Mouse (Mus musculus): ENCODE measurements at regions not wholly inside any gene's neighbourhood (a gene's known extent, or its start where the extent isn't known, plus 50 kb on each side); places are given as distances from the start of the nearest gene placed in this dataset.

- DNase-seq (ENCODE audit: low spot score in 2 of 2) = peak in 1 of 2 experiments; percentile 57
- intact Hi-C loops (cut with DNase I) = loop anchor here (5.0 kb wide), 2 partner anchors 40 to 80 kb away; no protein-coding TSS in a partner anchor
These were observed 219.0 kb downstream of the Dusp6 start for GRCm38 (mm10) chr10:99482009-99482408.

GRCm38 (mm10) chr10:99488195-99489080 lies 225.4 kb downstream of the Dusp6 start:
- intact Hi-C loops (cut with DNase I) = no loop called here
- peak in 1 of 2 experiments; percentile 55 for DNase-seq (ENCODE audit: low spot score in 2 of 2)

- intact Hi-C loops (cut with DNase I) = no loop called here
- no peak for DNase-seq (ENCODE audit: low spot score in 2 of 2)
These were observed 247.8 kb downstream of the Csl start for GRCm38 (mm10) chr10:99511514-99512237.

- intact Hi-C loops (cut with DNase I) = no loop called here
- DNase-seq (ENCODE audit: low spot score in 2 of 2) = no peak
These were observed 241.5 kb downstream of the Csl start for GRCm38 (mm10) chr10:99517944-99518343.

GRCm38 (mm10) chr10:99519479-99519878 lies 240.0 kb downstream of the Csl start:
- DNase-seq (ENCODE audit: low spot score in 2 of 2) = peak; percentile 16 to 87
- intact Hi-C loops (cut with DNase I) = no loop called here

- DNase-seq (ENCODE audit: low spot score in 2 of 2) = no peak
These were observed 235.6 kb downstream of the Csl start for GRCm38 (mm10) chr10:99523817-99524216.

GRCm38 (mm10) chr10:99524273-99525212 lies 234.9 kb downstream of the Csl start:
- peak; percentile 43 to 74 for DNase-seq (ENCODE audit: low spot score in 2 of 2)
- intact Hi-C loops (cut with DNase I) = loop anchor here (5.0 kb wide), 2 partner anchors 38 to 42 kb away; no protein-coding TSS in a partner anchor

More at GRCm38 (mm10) chr10:99523817-99524216, 235.6 kb downstream of the Csl start:
- intact Hi-C loops (cut with DNase I) = loop anchor here (5.0 kb wide), 2 partner anchors 38 to 42 kb away; no protein-coding TSS in a partner anchor

GRCm38 (mm10) chr10:99526148-99526547 lies 233.3 kb downstream of the Csl start:
- no peak for DNase-seq (ENCODE audit: low spot score in 2 of 2)
- intact Hi-C loops (cut with DNase I) = no loop called here

- intact Hi-C loops (cut with DNase I) = no loop called here
- no peak for DNase-seq (ENCODE audit: low spot score in 2 of 2)
These were observed 232.9 kb downstream of the Csl start for GRCm38 (mm10) chr10:99526561-99526960.

GRCm38 (mm10) chr10:99531104-99531503 lies 228.4 kb downstream of the Csl start:
- DNase-seq (ENCODE audit: low spot score in 2 of 2) = no peak
- intact Hi-C loops (cut with DNase I) = loop anchor here (5.0 kb wide), 2 partner anchors 209 to 269 kb away; partner anchors contain the start of gene Dusp6

- DNase-seq (ENCODE audit: low spot score in 2 of 2) = no peak
- intact Hi-C loops (cut with DNase I) = loop anchor here (5.0 kb wide), 2 partner anchors 209 to 269 kb away; partner anchors contain the start of gene Dusp6
These were observed 227.9 kb downstream of the Csl start for GRCm38 (mm10) chr10:99531556-99531955.

GRCm38 (mm10) chr10:99531992-99532391 lies 227.5 kb downstream of the Csl start:
- intact Hi-C loops (cut with DNase I) = loop anchor here (5.0 kb wide), 2 partner anchors 210 to 270 kb away; partner anchors contain the start of gene Dusp6

GRCm38 (mm10) chr10:99532697-99533119 lies 226.8 kb downstream of the Csl start:
- intact Hi-C loops (cut with DNase I) = loop anchor here (5.0 kb wide), 2 partner anchors 210 to 270 kb away; partner anchors contain the start of gene Dusp6
- peak in 1 of 2 experiments; percentile 64 for DNase-seq (ENCODE audit: low spot score in 2 of 2)

More at GRCm38 (mm10) chr10:99531992-99532391, 227.5 kb downstream of the Csl start:
- no peak for DNase-seq (ENCODE audit: low spot score in 2 of 2)

- peak in 1 of 2 experiments; percentile 11 for DNase-seq (ENCODE audit: low spot score in 2 of 2)
- intact Hi-C loops (cut with DNase I) = loop anchor here (5.0 kb wide), 2 partner anchors 211 to 271 kb away; partner anchors contain the start of gene Dusp6
These were observed 226.0 kb downstream of the Csl start for GRCm38 (mm10) chr10:99533468-99533867.

GRCm38 (mm10) chr10:99534237-99534636 lies 225.2 kb downstream of the Csl start:
- intact Hi-C loops (cut with DNase I) = loop anchor here (5.0 kb wide), 2 partner anchors 212 to 272 kb away; partner anchors contain the start of gene Dusp6
- peak in 1 of 2 experiments; percentile 35 for DNase-seq (ENCODE audit: low spot score in 2 of 2)

- intact Hi-C loops (cut with DNase I) = no loop called here
- DNase-seq (ENCODE audit: low spot score in 2 of 2) = no peak
These were observed 220.8 kb downstream of the Csl start for GRCm38 (mm10) chr10:99538639-99539038.

- intact Hi-C loops (cut with DNase I) = no loop called here
- DNase-seq (ENCODE audit: low spot score in 2 of 2) = no peak
These were observed 207.1 kb downstream of the Csl start for GRCm38 (mm10) chr10:99552373-99552772.

- peak; percentile 62 to 83 for DNase-seq (ENCODE audit: low spot score in 2 of 2)
These were observed 206.5 kb downstream of the Csl start for GRCm38 (mm10) chr10:99552836-99553540.

More at GRCm38 (mm10) chr10:99552836-99553540, 206.5 kb downstream of the Csl start:
- intact Hi-C loops (cut with DNase I) = no loop called here

Data from left cerebral cortex, postnatal 25 days (tissue).